Mouse (Mus musculus): ENCODE results near the gene Gm36864.

- TF ChIP-seq CTCF (conservative IDR thresholded peaks at IDR 0.05; ENCODE audit: low read length) (no peak), POU5F1 (IDR thresholded peaks at IDR 0.05; ENCODE audit: borderline replicate concordance, low read length) (no peak), NANOG (IDR thresholded peaks at IDR 0.05; ENCODE audit: borderline replicate concordance, low read length) (no peak)
Measured at GRCm38 (mm10) chr7:44260410-44260809, 24.4 kb downstream of the Gm36864 start.
